Mouse (Mus musculus): Measurements from ENCODE around the gene Fam155a. TPM values are rescaled to one million over a fixed set of nuclear protein-coding genes. Genes with fewer than 3 reads are reported as not detected.
A peak's percentile ranks its signal among the peaks of the same experiment; 100 is the strongest.

Gene Fam155a
- polyA plus RNA-seq, 1 experiment from 2014 or later, result 0.41 TPM

DNA sequence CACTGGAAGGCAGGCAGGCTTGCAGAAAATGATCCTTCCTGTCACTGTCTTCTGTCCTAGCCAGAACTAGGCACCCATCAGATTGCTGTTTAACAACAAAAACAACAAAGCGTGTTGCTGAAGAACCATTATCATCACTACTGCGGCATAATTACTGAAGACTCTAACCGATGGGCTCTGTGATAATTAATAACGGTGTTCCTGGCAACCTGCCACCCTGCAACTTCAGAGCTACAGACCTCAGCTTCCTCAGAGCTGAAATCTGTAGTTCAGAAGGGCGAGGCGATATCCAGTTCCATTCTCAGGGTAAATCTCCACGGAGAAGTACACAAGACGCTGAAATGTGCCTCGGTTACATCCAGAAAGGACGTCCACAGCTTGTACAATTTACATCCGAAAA, 531.2 kb downstream of the Fam155a start:
- H3K9me3 ChIP-seq (ENCODE audit: control insufficient read depth, low read length), result no peaks in the 10 kb centered on the region
- no peak overlapping the region for H3K9ac ChIP-seq (ENCODE audit: low read depth, low read length)
- no peak overlapping the region for H3K4me3 ChIP-seq (ENCODE audit: low read depth, low read length)
- H3K27ac ChIP-seq (ENCODE audit: low read depth, low read length), result no peak overlapping the region
- no peaks in the 10 kb centered on the region for H3K36me3 ChIP-seq (ENCODE audit: control insufficient read depth, insufficient read depth, low read length)
- H3K27me3 ChIP-seq (replicated peaks; ENCODE audit: control insufficient read depth, insufficient read depth, low read length), result no peaks in the 10 kb centered on the region
- H3K4me2 ChIP-seq, result no peak overlapping the region
- H3K4me1 ChIP-seq (replicated peaks; ENCODE audit: control insufficient read depth, insufficient read depth, low read length), result no peaks in the 10 kb centered on the region
- 61% methylated on average over 11 of the region's 11 CpGs for WGBS
- DNase-seq (ENCODE audit: low spot score), result no peak
- no peak for ATAC-seq (replicated peaks; ENCODE audit: low FRiP score)

DNA sequence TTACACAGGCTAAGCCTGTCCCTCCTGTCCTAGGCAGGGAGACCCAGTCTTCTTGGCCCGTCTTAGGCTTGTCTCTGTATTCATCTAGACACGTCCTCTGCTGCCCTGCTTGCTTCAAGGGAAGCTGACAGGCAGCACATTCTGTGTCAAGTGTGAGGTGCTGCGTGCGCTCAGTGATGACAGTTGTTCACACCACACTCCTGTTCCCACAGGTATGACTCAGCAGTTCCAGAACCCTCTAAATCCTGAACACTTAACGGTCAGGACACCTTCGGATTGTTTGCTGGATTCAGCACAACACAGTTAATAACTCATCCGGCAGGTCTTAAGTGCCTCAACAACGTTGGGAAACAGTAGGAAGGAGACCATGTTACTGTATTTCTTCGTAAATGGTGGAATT, 532.0 kb downstream of the Fam155a start:
- 76% methylated on average over 9 of the region's 9 CpGs for WGBS
- H3K4me1 ChIP-seq (replicated peaks; ENCODE audit: control insufficient read depth, insufficient read depth, low read length), result no peaks in the 10 kb centered on the region
- H3K36me3 ChIP-seq (ENCODE audit: control insufficient read depth, insufficient read depth, low read length), result no peaks in the 10 kb centered on the region
- H3K27ac ChIP-seq (ENCODE audit: low read depth, low read length), result no peak overlapping the region
- ATAC-seq (replicated peaks; ENCODE audit: low FRiP score) (no peak), DNase-seq (ENCODE audit: low spot score) (no peak)
- no peak overlapping the region for H3K4me3 ChIP-seq (ENCODE audit: low read depth, low read length)
- H3K4me2 ChIP-seq, result no peak overlapping the region
- no peaks in the 10 kb centered on the region for H3K9me3 ChIP-seq (ENCODE audit: control insufficient read depth, low read length)
- no peak overlapping the region for H3K9ac ChIP-seq (ENCODE audit: low read depth, low read length)
- H3K27me3 ChIP-seq (replicated peaks; ENCODE audit: control insufficient read depth, insufficient read depth, low read length), result no peaks in the 10 kb centered on the region

DNA sequence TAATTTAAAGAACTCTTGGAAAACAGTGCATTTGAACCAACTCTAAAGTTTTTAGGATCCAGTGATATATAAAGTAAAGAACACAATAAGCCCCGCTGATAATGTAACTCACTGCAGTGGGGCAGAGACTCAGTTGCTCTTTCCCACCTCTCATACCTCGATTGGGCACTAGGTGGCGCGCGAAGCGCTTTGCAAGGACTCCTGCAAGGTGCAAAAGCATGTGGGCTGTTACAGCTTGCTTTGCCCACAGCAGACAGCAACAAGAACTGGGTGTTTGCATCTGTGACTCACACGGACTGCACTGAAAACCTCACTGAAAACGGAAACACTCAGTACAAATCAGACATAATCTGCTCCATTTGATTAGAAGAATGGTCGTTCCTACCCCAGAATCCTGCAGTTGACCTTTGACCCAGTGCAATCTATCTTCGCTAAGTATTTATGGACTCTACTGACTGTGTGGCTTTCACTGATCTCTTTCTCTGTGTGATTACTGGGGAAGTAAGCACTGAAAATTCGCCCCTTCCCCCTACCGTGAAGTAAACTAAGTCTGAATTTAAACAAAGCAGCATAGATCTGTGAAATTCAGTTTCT, 537.5 kb downstream of the Fam155a start:
- Histone ChIP-seq H3K36me3 (ENCODE audit: control insufficient read depth, insufficient read depth, low read length) (no peaks in the 10 kb centered on the region), H3K4me3 (ENCODE audit: low read depth, low read length) (no peak overlapping the region), H3K9me3 (ENCODE audit: control insufficient read depth, low read length) (no peaks in the 10 kb centered on the region), H3K27ac (ENCODE audit: low read depth, low read length) (no peak overlapping the region), H3K4me1 (replicated peaks; ENCODE audit: control insufficient read depth, insufficient read depth, low read length) (no peaks in the 10 kb centered on the region), H3K9ac (ENCODE audit: low read depth, low read length) (no peak overlapping the region), H3K27me3 (replicated peaks; ENCODE audit: control insufficient read depth, insufficient read depth, low read length) (no peaks in the 10 kb centered on the region), H3K4me2 (peak overlapping the region; percentile 21; the same call in 1 of the 2 replicates)
- WGBS, result 11% methylated on average over 12 of the region's 12 CpGs
- ATAC-seq (replicated peaks; ENCODE audit: low FRiP score) (peak; percentile 56; the same call in 1 of the 2 replicates), DNase-seq (ENCODE audit: low spot score) (peak; percentile 66)

DNA sequence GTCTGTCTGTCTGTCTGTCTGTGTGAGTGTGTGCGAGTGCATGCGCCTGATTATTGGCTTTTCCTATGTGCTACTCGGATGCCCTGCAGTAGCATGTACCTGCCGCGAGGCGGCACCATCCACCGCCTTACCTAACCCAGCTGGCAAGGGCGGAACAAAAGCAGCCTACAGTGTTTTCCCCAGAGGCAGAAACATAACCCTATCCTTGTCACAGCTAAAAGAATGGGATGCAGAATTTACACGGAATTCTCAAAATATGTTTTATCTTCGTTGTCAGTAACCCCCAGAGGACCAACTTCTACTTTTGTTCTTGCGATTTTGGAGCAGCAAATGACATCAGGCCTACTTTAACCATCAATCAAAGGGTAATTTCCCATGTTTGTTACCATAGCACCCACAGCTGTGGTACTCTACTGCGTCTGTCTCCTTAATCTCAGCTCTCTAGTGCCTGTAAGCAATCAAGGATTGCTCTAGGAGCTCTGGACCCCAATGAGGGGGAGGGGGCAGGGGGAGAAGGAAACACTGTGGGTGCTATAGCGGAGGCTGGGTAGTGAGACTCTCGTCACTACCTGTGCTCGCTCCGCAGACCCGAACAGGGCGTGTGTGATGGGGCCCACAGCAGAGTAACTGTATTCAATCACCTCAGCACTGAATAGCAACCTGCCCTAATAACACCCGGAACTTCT, 543.0 kb downstream of the Fam155a start:
- Histone ChIP-seq H3K4me2 (no peak overlapping the region), H3K27me3 (replicated peaks; ENCODE audit: control insufficient read depth, insufficient read depth, low read length) (no peaks in the 10 kb centered on the region), H3K4me3 (ENCODE audit: low read depth, low read length) (no peak overlapping the region), H3K9ac (ENCODE audit: low read depth, low read length) (no peak overlapping the region), H3K9me3 (ENCODE audit: control insufficient read depth, low read length) (no peaks in the 10 kb centered on the region), H3K27ac (ENCODE audit: low read depth, low read length) (no peak overlapping the region), H3K36me3 (ENCODE audit: control insufficient read depth, insufficient read depth, low read length) (no peaks in the 10 kb centered on the region), H3K4me1 (replicated peaks; ENCODE audit: control insufficient read depth, insufficient read depth, low read length) (no peaks in the 10 kb centered on the region)
- ATAC-seq (replicated peaks; ENCODE audit: low FRiP score) (no peak), DNase-seq (ENCODE audit: low spot score) (no peak)
- 41% methylated on average over 19 of the region's 19 CpGs for WGBS

DNA sequence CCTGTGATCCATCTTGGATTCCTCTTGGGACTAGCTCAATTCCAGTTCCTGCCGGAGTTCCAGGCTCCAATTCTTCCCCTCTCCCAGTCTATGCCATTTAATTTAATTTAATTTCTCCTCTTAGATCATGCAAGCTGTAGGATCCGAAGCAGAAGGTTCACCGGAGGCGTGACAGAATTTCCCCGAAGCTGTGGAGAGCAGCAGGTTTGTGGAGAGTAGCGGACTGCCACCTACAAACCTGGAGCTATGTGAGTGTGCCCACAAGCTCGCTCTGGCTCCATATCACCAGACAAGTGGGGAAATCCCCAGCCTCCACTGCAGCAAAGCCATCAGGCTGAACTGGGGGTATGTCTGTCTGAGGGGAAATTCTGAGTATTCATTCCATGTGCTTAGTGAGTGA, 544.2 kb downstream of the Fam155a start:
- Histone ChIP-seq H3K27me3 (replicated peaks; ENCODE audit: control insufficient read depth, insufficient read depth, low read length) (no peaks in the 10 kb centered on the region), H3K27ac (ENCODE audit: low read depth, low read length) (no peak overlapping the region), H3K36me3 (ENCODE audit: control insufficient read depth, insufficient read depth, low read length) (no peaks in the 10 kb centered on the region), H3K4me2 (no peak overlapping the region), H3K4me1 (replicated peaks; ENCODE audit: control insufficient read depth, insufficient read depth, low read length) (no peaks in the 10 kb centered on the region), H3K9ac (ENCODE audit: low read depth, low read length) (no peak overlapping the region), H3K9me3 (ENCODE audit: control insufficient read depth, low read length) (no peaks in the 10 kb centered on the region), H3K4me3 (ENCODE audit: low read depth, low read length) (no peak overlapping the region)
- WGBS, result 83% methylated on average over 7 of the region's 7 CpGs
- no peak for ATAC-seq (replicated peaks; ENCODE audit: low FRiP score)
- no peak for DNase-seq (ENCODE audit: low spot score)

DNA sequence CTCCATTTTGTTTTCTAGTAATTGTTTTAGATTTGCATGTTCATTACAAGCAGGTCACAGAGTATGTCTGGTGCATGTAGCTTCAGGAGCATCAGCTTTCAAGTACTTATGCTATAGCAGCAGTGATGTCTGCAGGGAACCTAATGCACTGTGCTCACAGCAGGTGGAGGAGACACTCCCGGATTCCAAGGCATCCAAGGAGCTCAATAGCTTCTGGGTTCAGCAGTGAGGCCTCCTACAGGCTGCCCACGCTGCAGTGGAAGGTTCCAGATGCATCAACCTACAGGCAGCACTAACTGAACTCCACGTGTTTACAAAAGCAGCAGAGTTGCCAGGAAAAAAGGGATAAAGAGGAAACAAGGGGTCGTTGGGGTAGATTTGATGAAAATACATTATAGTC, 559.2 kb downstream of the Fam155a start:
- H3K27ac ChIP-seq (ENCODE audit: low read depth, low read length), result no peak overlapping the region
- no peaks in the 10 kb centered on the region for H3K4me1 ChIP-seq (replicated peaks; ENCODE audit: control insufficient read depth, insufficient read depth, low read length)
- DNase-seq (ENCODE audit: low spot score) (no peak), ATAC-seq (replicated peaks; ENCODE audit: low FRiP score) (no peak)
- no peaks in the 10 kb centered on the region for H3K27me3 ChIP-seq (replicated peaks; ENCODE audit: control insufficient read depth, insufficient read depth, low read length)
- no peak overlapping the region for H3K4me2 ChIP-seq
- no peak overlapping the region for H3K9ac ChIP-seq (ENCODE audit: low read depth, low read length)
- no peaks in the 10 kb centered on the region for H3K36me3 ChIP-seq (ENCODE audit: control insufficient read depth, insufficient read depth, low read length)
- H3K9me3 ChIP-seq (ENCODE audit: control insufficient read depth, low read length), result no peaks in the 10 kb centered on the region
- no peak overlapping the region for H3K4me3 ChIP-seq (ENCODE audit: low read depth, low read length)
- 59% methylated on average over 4 of the region's 4 CpGs for WGBS

DNA sequence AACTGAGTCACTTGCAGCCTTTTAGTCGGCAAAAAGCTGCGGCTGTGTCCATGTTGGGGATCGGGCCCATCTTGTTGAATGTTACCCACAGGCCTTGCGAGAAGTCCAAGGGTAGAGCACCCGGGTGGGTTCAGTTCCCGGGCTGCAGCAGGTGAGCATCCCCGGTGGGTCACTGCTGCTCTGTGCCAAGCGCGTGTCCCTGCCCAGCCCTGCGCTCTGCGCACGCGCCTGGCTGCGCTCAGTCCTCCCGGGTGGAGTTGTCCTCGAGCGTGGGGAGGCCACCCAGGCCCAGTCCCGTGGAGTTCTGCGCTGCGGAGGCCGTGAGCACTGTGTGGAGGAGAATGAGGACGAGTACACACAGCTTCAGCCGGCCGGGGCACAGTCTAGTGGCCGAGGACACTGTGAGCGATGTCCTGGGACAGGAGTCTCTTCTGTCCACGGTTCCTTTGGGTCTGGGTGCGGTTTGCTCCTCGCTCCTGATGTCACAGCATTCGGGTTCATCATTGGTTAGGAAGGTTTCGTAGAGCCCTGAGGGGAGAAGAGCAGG, 563.4 kb downstream of the Fam155a start:
- no peak for DNase-seq (ENCODE audit: low spot score)
- no peak overlapping the region for H3K27ac ChIP-seq (ENCODE audit: low read depth, low read length)

DNA sequence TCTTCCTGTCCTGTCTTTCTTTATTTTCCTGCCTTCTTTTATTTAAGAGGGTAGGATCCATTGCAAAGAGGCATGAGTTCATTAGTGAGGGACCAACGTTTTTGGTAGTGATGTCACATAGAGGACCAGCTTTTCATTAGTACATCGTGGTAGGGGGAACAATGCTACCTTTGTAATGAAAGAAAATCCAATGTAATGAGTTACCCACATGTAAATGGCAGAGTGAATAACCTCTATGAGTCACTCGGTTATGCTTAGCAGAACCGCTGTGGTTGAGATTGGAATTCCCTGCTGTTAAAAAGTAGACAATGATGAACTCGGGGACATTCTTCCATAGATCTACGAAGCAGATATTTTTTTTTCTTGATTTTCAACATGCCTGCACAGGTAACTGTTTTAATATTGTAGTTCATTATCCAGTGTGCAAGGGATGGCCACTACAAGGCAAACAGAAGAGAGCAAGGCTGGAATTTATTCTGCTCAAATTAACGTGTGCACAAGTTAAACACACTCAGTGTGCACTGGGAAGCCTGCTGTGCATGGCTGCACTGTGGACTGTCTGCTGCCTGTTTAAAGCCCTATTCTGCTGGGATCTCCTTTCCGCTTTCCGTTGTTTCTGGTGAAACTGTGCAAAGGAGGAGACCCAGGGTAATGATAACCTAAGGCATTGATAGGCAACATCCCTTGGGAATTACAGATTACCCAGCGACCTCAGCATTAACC, 566.5 kb downstream of the Fam155a start:
- H3K9me3 ChIP-seq (ENCODE audit: control insufficient read depth, low read length), result no peaks in the 10 kb centered on the region
- no peak overlapping the region for H3K4me3 ChIP-seq (ENCODE audit: low read depth, low read length)
- no peak overlapping the region for H3K4me2 ChIP-seq
- 75% methylated on average over 10 of the region's 10 CpGs for WGBS
- DNase-seq (ENCODE audit: low spot score), result no peak
- H3K27me3 ChIP-seq (replicated peaks; ENCODE audit: control insufficient read depth, insufficient read depth, low read length), result no peaks in the 10 kb centered on the region
- H3K9ac ChIP-seq (ENCODE audit: low read depth, low read length), result no peak overlapping the region
- H3K36me3 ChIP-seq (ENCODE audit: control insufficient read depth, insufficient read depth, low read length), result no peaks in the 10 kb centered on the region
- ATAC-seq (replicated peaks; ENCODE audit: low FRiP score), result no peak
- no peak overlapping the region for H3K27ac ChIP-seq (ENCODE audit: low read depth, low read length)
- no peaks in the 10 kb centered on the region for H3K4me1 ChIP-seq (replicated peaks; ENCODE audit: control insufficient read depth, insufficient read depth, low read length)

More for the DNA sequence above, 563.4 kb downstream of the Fam155a start:
- H3K4me2 ChIP-seq, result no peak overlapping the region
- no peaks in the 10 kb centered on the region for H3K27me3 ChIP-seq (replicated peaks; ENCODE audit: control insufficient read depth, insufficient read depth, low read length)
- H3K36me3 ChIP-seq (ENCODE audit: control insufficient read depth, insufficient read depth, low read length), result no peaks in the 10 kb centered on the region
- no peaks in the 10 kb centered on the region for H3K4me1 ChIP-seq (replicated peaks; ENCODE audit: control insufficient read depth, insufficient read depth, low read length)
- 80% methylated on average over 31 of the region's 31 CpGs for WGBS
- no peak for ATAC-seq (replicated peaks; ENCODE audit: low FRiP score)
- H3K9me3 ChIP-seq (ENCODE audit: control insufficient read depth, low read length), result no peaks in the 10 kb centered on the region
- no peak overlapping the region for H3K4me3 ChIP-seq (ENCODE audit: low read depth, low read length)
- no peak overlapping the region for H3K9ac ChIP-seq (ENCODE audit: low read depth, low read length)

All from liver, embryonic 11.5 days (tissue).